Mouse (Mus musculus) CH12.LX (cell line): Measurements from ENCODE around the gene 2310009B15Rik. TPM values are rescaled to one million over a fixed set of nuclear protein-coding genes. Genes with fewer than 3 reads are reported as not detected.
A peak's percentile ranks its signal among the peaks of the same experiment; 100 is the strongest.
"Not testable (repeated sequence)": the region's sequence is repeated elsewhere in the genome, so short reads cannot be mapped to it uniquely, and the experiment has no call there.

Experiments
- DNase-seq: peaks from one replicate; pipeline ENCODE4 v3.0.0-alpha.2; 2013; ENCODE audit errors: extremely low read depth
- H3K27ac ChIP-seq: 2 replicates; pipeline ENCODE4 v1.5.1; 2012; ENCODE audit warnings: low read depth, mild to moderate bottlenecking, control low read depth, moderate library complexity; ENCODE audit not compliant: insufficient read depth
- H3K27me3 ChIP-seq: replicated peaks from 2 replicates; pipeline ENCODE3; 2012; ENCODE audit warnings: inconsistent platforms
- H3K36me3 ChIP-seq, 2 experiments: replicated peaks in 1 of 2; 2 replicates each; pipeline versions ENCODE3 to v1.6.1; 2012; ENCODE audit warnings: inconsistent platforms in 1 of 2, low read length in 1 of 2, mild to moderate bottlenecking in 1 of 2, mixed read lengths in 1 of 2, moderate library complexity in 1 of 2; ENCODE audit not compliant: control insufficient read depth in 1 of 2, insufficient read depth in 1 of 2
- H3K4me1 ChIP-seq, 2 experiments: 2 replicates each; pipeline ENCODE4 v1.6.1; 2012; ENCODE audit warnings: inconsistent platforms in 1 of 2, moderate library complexity in 1 of 2; ENCODE audit not compliant: insufficient read depth in 2 of 2, control insufficient read depth in 1 of 2
- H3K4me2 ChIP-seq: 2 replicates; pipeline ENCODE4 v1.6.1; 2012; ENCODE audit warnings: low read depth, mild to moderate bottlenecking, control low read depth; ENCODE audit not compliant: poor library complexity, insufficient read depth, severe bottlenecking
- H3K4me3 ChIP-seq, 3 experiments: fragments of 150-350 bp in 1 of 3; sonication (generic) in 1 of 3; replicated peaks in 1 of 3; 2 replicates each; pipeline versions ENCODE3 to v1.5.1; 2011 to 2012; ENCODE audit warnings: low read depth in 2 of 3, low read length in 2 of 3, mild to moderate bottlenecking in 2 of 3, moderate library complexity in 2 of 3, control low read depth in 1 of 3, improper control_type of control experiment in 1 of 3, inconsistent platforms in 1 of 3, mixed read lengths in 1 of 3; ENCODE audit not compliant: poor library complexity in 1 of 3
- H3K79me2 ChIP-seq: replicated peaks from 2 replicates; pipeline ENCODE4 v1.6.1; 2012; ENCODE audit warnings: mild to moderate bottlenecking, moderate library complexity; ENCODE audit not compliant: control insufficient read depth, poor library complexity, insufficient read depth, severe bottlenecking; ENCODE audit errors: extremely low read depth
- H3K9ac ChIP-seq: 2 replicates; pipeline ENCODE4 v1.6.1; 2012; ENCODE audit warnings: low read depth, mild to moderate bottlenecking, control low read depth, moderate library complexity; ENCODE audit not compliant: insufficient read depth
- H3K9me3 ChIP-seq: replicated peaks from 2 replicates; pipeline ENCODE3; 2012; ENCODE audit warnings: low read length, inconsistent platforms, mixed read lengths
- BHLHE40 ChIP-seq: IDR thresholded peaks from 2 replicates; pipeline ENCODE4 v1.6.1; 2011; ENCODE audit warnings: mild to moderate bottlenecking, low read depth, low read length, improper control_type of control experiment
- E2F4 ChIP-seq: IDR thresholded peaks from 2 replicates; pipeline ENCODE4 v1.6.1; 2011; ENCODE audit warnings: low read depth, low read length, improper control_type of control experiment; ENCODE audit not compliant: insufficient replicate concordance
- EP300 ChIP-seq: IDR thresholded peaks from 2 replicates; pipeline ENCODE4 v1.6.1; 2011; ENCODE audit warnings: low read length, improper control_type of control experiment
- ETS1 ChIP-seq: conservative IDR thresholded peaks from 2 replicates; pipeline ENCODE4 v1.6.1; 2012; ENCODE audit warnings: low read depth, mild to moderate bottlenecking, inconsistent platforms, low read length, improper control_type of control experiment, moderate library complexity
- HCFC1 ChIP-seq: IDR thresholded peaks from 2 replicates; pipeline ENCODE4 v1.6.1; 2012; ENCODE audit warnings: low read depth, mild to moderate bottlenecking, inconsistent platforms, low read length, improper control_type of control experiment
- IRF4 ChIP-seq: IDR thresholded peaks from 2 replicates; pipeline ENCODE4 v1.6.1; 2014; ENCODE audit warnings: low read depth, mild to moderate bottlenecking, inconsistent platforms, low read length, improper control_type of control experiment
- JUND ChIP-seq: conservative IDR thresholded peaks from 2 replicates; pipeline ENCODE4 v1.6.1; 2011; ENCODE audit warnings: low read depth, low read length, improper control_type of control experiment
- MAZ ChIP-seq: IDR thresholded peaks from 2 replicates; pipeline ENCODE4 v1.6.1; 2012; ENCODE audit warnings: low read depth, mild to moderate bottlenecking, inconsistent platforms, low read length, improper control_type of control experiment, moderate library complexity
- MEF2A ChIP-seq: IDR thresholded peaks from 2 replicates; pipeline ENCODE4 v1.6.1; 2014; ENCODE audit warnings: low read depth, mild to moderate bottlenecking, inconsistent platforms, low read length, improper control_type of control experiment, borderline replicate concordance
- MXI1 ChIP-seq: IDR thresholded peaks from 2 replicates; pipeline ENCODE4 v1.6.1; 2011; ENCODE audit warnings: mild to moderate bottlenecking, low read depth, low read length, improper control_type of control experiment
- NELFE ChIP-seq: IDR thresholded peaks from 2 replicates; pipeline ENCODE4 v1.6.1; 2011; ENCODE audit warnings: low read depth, low read length, improper control_type of control experiment
- NRF1 ChIP-seq: IDR thresholded peaks from 2 replicates; pipeline ENCODE4 v1.6.1; 2014; ENCODE audit warnings: low read depth, mild to moderate bottlenecking, inconsistent platforms, low read length, improper control_type of control experiment, moderate library complexity
- PAX5 ChIP-seq: IDR thresholded peaks from 2 replicates; pipeline ENCODE4 v1.6.1; 2012; ENCODE audit warnings: low read length, inconsistent platforms, mixed read lengths
- POLR2A ChIP-seq: IDR thresholded peaks from 2 replicates; pipeline ENCODE4 v1.6.1; 2011; ENCODE audit warnings: low read depth, mild to moderate bottlenecking, improper control_type of control experiment, low read length
- POLR2AphosphoS2 ChIP-seq: IDR thresholded peaks from 2 replicates; pipeline ENCODE4 v1.6.1; 2011; ENCODE audit warnings: low read depth, low read length, improper control_type of control experiment
- RAD21 ChIP-seq: IDR thresholded peaks from 2 replicates; pipeline ENCODE4 v1.6.1; 2011; ENCODE audit warnings: low read depth, mild to moderate bottlenecking, low read length, improper control_type of control experiment, moderate library complexity
- SIN3A ChIP-seq: IDR thresholded peaks from 2 replicates; pipeline ENCODE4 v1.6.1; 2012; ENCODE audit warnings: low read length, improper control_type of control experiment, inconsistent platforms
- SMC3 ChIP-seq: IDR thresholded peaks from 2 replicates; pipeline ENCODE4 v1.6.1; 2011; ENCODE audit warnings: low read depth, low read length, improper control_type of control experiment
- TCF12 ChIP-seq: IDR thresholded peaks from 2 replicates; pipeline ENCODE4 v1.6.1; 2014; ENCODE audit warnings: low read depth, mild to moderate bottlenecking, inconsistent platforms, low read length, improper control_type of control experiment
- USF2 ChIP-seq: conservative IDR thresholded peaks from 2 replicates; pipeline ENCODE4 v1.6.1; 2011; ENCODE audit warnings: low read depth, low read length, improper control_type of control experiment
- ZC3H11A ChIP-seq: IDR thresholded peaks from 2 replicates; pipeline ENCODE4 v1.6.1; 2012; ENCODE audit warnings: low read depth, mild to moderate bottlenecking, inconsistent platforms, low read length, improper control_type of control experiment
- ZNF384 ChIP-seq: IDR thresholded peaks from 2 replicates; pipeline ENCODE4 v1.6.1; 2012; ENCODE audit warnings: low read depth, low read length, improper control_type of control experiment, inconsistent platforms
- dilution Hi-C: fragments of 300-500 bp; cut with MboI; formaldehyde crosslinking; loops from 2 replicates; pipeline ENCODE4 v1.14.3; 2020; ENCODE audit warnings: low sequenced_read_pairs; ENCODE audit not compliant: extremely low pct_unique_long_range_greater_than_20kb, extremely low pct_ligation_motif_present
- in situ Hi-C: fragments of 300-500 bp; cut with MboI; formaldehyde crosslinking; loops from 3 replicates; pipeline ENCODE4 v1.14.3; 2019; ENCODE audit warnings: low sequenced_read_pairs, low pct_ligation_motif_present, low pct_unique_long_range_greater_than_20kb, mixed read lengths
- polyA plus RNA-seq: library from polyadenylated mRNA; unstranded; fragments of >175 nt; gene quantifications from 2 replicates; pipeline ENCODE4 v1.2.1, GENCODE M21; 2012; ENCODE audit warnings: low read depth; ENCODE audit not compliant: insufficient read length
- total RNA-seq, 2 experiments: library from RNA; depleted of rRNA; stranded (reverse); fragments of 300-350 nt in 1 of 2; fragments of >200 nt in 1 of 2; gene quantifications; 2 replicates each; pipeline ENCODE4 v1.2.3; 2012 to 2014

The 2310009B15Rik gene
- total RNA-seq (2012; rRNA removed) (17.2 and 17.5 TPM in 2 replicates), total RNA-seq (2014; rRNA removed) (35.0 and 39.8 TPM in 2 replicates), polyA plus RNA-seq (17.8 and 20.0 TPM in 2 replicates)

GRCm38 (mm10) chr1:138856101-138856950, at the start of gene 2310009B15Rik:
Gene 2310009B15Rik, minus strand, starts transcription at chr1:138856852.
- H3K79me2 ChIP-seq, H3K27me3 ChIP-seq, dilution Hi-C loops, H3K9me3 ChIP-seq, in situ Hi-C loops: not testable (repeated sequence)
- peak; percentile 71 for DNase-seq
- H3K9ac ChIP-seq: peak within 1 kb of the TSS; percentile 97
- H3K27ac ChIP-seq: peak within 1 kb of the TSS; percentile 60
- H3K4me1 ChIP-seq: peaks cover 5 to 17% of the 10 kb centered on the region in 2 experiments; a peak in 2 of 4 replicates
- TF ChIP-seq POLR2A: peak; percentile 74
- peak; percentile 69; the same call in 1 of the 2 replicates for TF ChIP-seq NELFE
- peak; percentile 72 for TF ChIP-seq NRF1
- TF ChIP-seq TCF12: 0 out of 2 replicates have a peak, but pooled peaks have one; percentile 26
- peak within 1 kb of the TSS; percentile 71 for H3K4me2 ChIP-seq
- H3K36me3 ChIP-seq: peaks cover 4 to 19% of the 10 kb centered on the region in 2 experiments
- peak within 1 kb of the TSS; percentile 32 to 78 (median 41) for H3K4me3 ChIP-seq

GRCm38 (mm10) chr1:138906256-138906655, 49.6 kb upstream of the 2310009B15Rik start:
- no peak for DNase-seq
- Histone ChIP-seq H3K4me2 (no peak overlapping the region), H3K9me3 (peaks cover 2% of the 10 kb centered on the region), H3K27ac (no peak overlapping the region), H3K4me1 (no peaks in the 10 kb centered on the region), H3K4me3 (no peak overlapping the region), H3K27me3 (no peaks in the 10 kb centered on the region), H3K9ac (no peak overlapping the region), H3K36me3 (no peaks in the 10 kb centered on the region), H3K79me2 (no peaks in the 10 kb centered on the region)
- in situ Hi-C loops (no loop called here), dilution Hi-C loops (no loop called here)
- TF ChIP-seq RAD21 (no peak), NRF1 (no peak), SMC3 (no peak), MAZ (no peak)

- no peaks in the 10 kb centered on the region for H3K4me1 ChIP-seq
- no peak overlapping the region for H3K4me2 ChIP-seq
- dilution Hi-C loops: no loop called here
- TF ChIP-seq HCFC1 (no peak), SIN3A (no peak), MXI1 (no peak), USF2 (no peak), IRF4 (no peak), PAX5 (no peak), SMC3 (no peak), TCF12 (no peak), ETS1 (no peak), NELFE (no peak), MAZ (no peak), ZNF384 (no peak), ZC3H11A (no peak), POLR2AphosphoS2 (no peak), E2F4 (no peak), JUND (no peak), BHLHE40 (no peak), EP300 (no peak), MEF2A (no peak)
- in situ Hi-C loops: no loop called here
- H3K9me3 ChIP-seq: peaks cover 2% of the 10 kb centered on the region
- H3K9ac ChIP-seq: no peak overlapping the region
- no peaks in the 10 kb centered on the region for H3K27me3 ChIP-seq
- no peak overlapping the region for H3K27ac ChIP-seq
- no peak for DNase-seq
- H3K79me2 ChIP-seq: no peaks in the 10 kb centered on the region
- no peaks in the 10 kb centered on the region for H3K36me3 ChIP-seq
- H3K4me3 ChIP-seq: no peak overlapping the region
Observed at GRCm38 (mm10) chr1:138905092-138905765, 48.6 kb upstream of the 2310009B15Rik start.
